Mouse (Mus musculus): ENCODE results near the gene Hpcal4. TPM values are rescaled to one million over a fixed set of nuclear protein-coding genes. Genes with fewer than 3 reads are reported as not detected.

Hpcal4 gene
- polyA plus RNA-seq (2012; rRNA removed; ENCODE audit: low replicate concordance) = 0.19 and 0.37 TPM in 2 replicates

GRCm38 (mm10) chr4:123182328-123183238, at the start of gene Hpcal4:
Gene Hpcal4, plus strand, starts transcription at chr4:123183227.

DNA sequence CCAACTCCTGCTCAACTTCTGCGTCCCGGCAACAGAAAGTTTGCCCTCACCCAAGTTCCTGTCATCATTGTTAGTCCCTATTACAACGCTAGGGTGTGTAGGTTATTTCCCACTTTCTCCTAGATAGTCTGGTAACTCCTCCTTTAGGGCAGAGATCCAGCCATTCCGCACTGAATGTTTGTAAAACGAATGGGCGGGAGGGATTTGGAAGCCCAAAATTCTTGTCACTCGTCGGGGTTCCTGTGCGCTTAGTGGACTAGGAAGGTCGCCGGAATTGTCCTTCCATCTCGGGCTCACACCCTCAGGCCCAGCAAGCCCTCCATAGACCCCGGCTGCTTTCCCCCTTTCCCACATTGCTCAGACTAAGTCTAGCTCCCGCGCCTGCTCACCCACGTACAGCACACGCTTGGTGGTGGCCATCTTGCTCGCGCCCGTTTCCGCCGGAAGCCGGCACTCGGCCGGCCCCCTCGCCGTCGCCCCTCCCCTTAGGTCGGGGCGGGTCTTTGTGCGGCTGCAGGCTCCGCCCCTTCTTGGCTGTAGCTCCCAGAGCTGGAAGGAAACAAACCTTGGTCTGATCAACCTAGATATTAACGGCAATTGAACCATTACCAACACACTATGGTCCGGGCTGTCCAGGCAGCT, 43.4 kb upstream of the Hpcal4 start, which contains the start of gene Ppie:
Gene Ppie, minus strand, starts transcription at position 439 of the 642 bp plus-strand sequence.

GRCm38 (mm10) chr4:123201186-123202093, 18.4 kb downstream of the Hpcal4 start, which contains the start of gene Nt5c1a:
Gene Nt5c1a, plus strand, starts transcription at chr4:123201504.

GRCm38 (mm10) chr4:123233492-123234084, 50.6 kb downstream of the Hpcal4 start, which contains the start of gene Heyl:
Gene Heyl, plus strand, starts transcription at chr4:123233556.

Other genes starting within 250 kb of the Hpcal4 start
- 0.24 and 13.1 TPM in 2 replicates for gene Mfsd2a, start 222.0 kb upstream of the Hpcal4 start, polyA plus RNA-seq (2012; rRNA removed; ENCODE audit: low replicate concordance)
- gene Mycl, start 187.6 kb upstream of the Hpcal4 start, polyA plus RNA-seq (2012; rRNA removed; ENCODE audit: low replicate concordance) = 0.79 and 15.9 TPM in 2 replicates
- gene Trit1, start 166.6 kb upstream of the Hpcal4 start, polyA plus RNA-seq (2012; rRNA removed; ENCODE audit: low replicate concordance) = 6.6 and 9.0 TPM in 2 replicates
- 1.3 TPM in 1 of 2 replicates, not detected in the other for gene Bmp8b, start 78.1 kb upstream of the Hpcal4 start, polyA plus RNA-seq (2012; rRNA removed; ENCODE audit: low replicate concordance)
- gene Oxct2b, start 67.0 kb upstream of the Hpcal4 start, polyA plus RNA-seq (2012; rRNA removed; ENCODE audit: low replicate concordance) = 0.13 TPM in 1 of 2 replicates, not detected in the other
- gene Ppie, start 43.3 kb upstream of the Hpcal4 start, polyA plus RNA-seq (2012; rRNA removed; ENCODE audit: low replicate concordance) = 15.8 and 25.3 TPM in 2 replicates
- 0.62 and 0.75 TPM in 2 replicates for gene Nt5c1a, start 18.3 kb downstream of the Hpcal4 start, polyA plus RNA-seq (2012; rRNA removed; ENCODE audit: low replicate concordance)
- 12.9 and 13.8 TPM in 2 replicates for gene Heyl, start 50.3 kb downstream of the Hpcal4 start, polyA plus RNA-seq (2012; rRNA removed; ENCODE audit: low replicate concordance)
- 82.9 and 156 TPM in 2 replicates for gene Pabpc4, start 79.1 kb downstream of the Hpcal4 start, polyA plus RNA-seq (2012; rRNA removed; ENCODE audit: low replicate concordance)
- 0.17 TPM in 1 of 2 replicates, not detected in the other for gene Oxct2a, start 140.4 kb downstream of the Hpcal4 start, polyA plus RNA-seq (2012; rRNA removed; ENCODE audit: low replicate concordance)
- gene Bmp8a, start 160.0 kb downstream of the Hpcal4 start, polyA plus RNA-seq (2012; rRNA removed; ENCODE audit: low replicate concordance) = 0.60 and 0.99 TPM in 2 replicates